Mouse (Mus musculus): ENCODE measurements around the gene Phactr1. TPM values are rescaled to one million over a fixed set of nuclear protein-coding genes. Genes with fewer than 3 reads are reported as not detected.

The Phactr1 gene
- polyA plus RNA-seq, 1 experiment from 2014 or later, result 17.1 TPM

DNA sequence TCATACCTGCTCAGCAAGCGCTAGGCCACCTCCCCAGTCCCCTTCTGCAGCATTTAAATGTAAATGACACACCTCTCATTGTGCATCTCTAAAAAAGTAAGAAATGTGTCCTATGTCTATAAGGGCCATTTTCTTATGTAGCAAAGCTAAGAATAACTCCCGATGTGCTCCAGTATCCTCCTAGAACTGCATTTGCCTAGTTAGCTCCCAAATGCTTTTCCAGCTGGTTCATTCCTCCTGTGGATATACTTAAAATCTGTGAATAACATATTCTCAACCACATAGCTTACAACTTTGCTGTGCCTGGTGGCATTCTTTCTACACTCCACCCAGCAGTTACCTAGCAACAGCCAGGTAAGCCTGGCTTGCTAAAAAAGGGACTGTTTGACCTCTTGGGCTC lies 349.8 kb downstream of the Phactr1 start:
- no peaks in the 10 kb centered on the region for H3K36me3 ChIP-seq
- 85% methylated on average over 2 of the region's 2 CpGs for WGBS
- no peaks in the 10 kb centered on the region for H3K9me3 ChIP-seq (replicated peaks)
- no peaks in the 10 kb centered on the region for H3K4me1 ChIP-seq
- H3K9ac ChIP-seq, result no peak overlapping the region
- no peaks in the 10 kb centered on the region for H3K27me3 ChIP-seq
- ATAC-seq (ENCODE audit: insufficient number of reproducible peaks, low FRiP score, low TSS enrichment, low read depth), result no peak
- H3K27ac ChIP-seq (replicated peaks), result no peak overlapping the region
- no peak overlapping the region for H3K4me3 ChIP-seq (replicated peaks)
- no peak overlapping the region for H3K4me2 ChIP-seq (replicated peaks)

DNA sequence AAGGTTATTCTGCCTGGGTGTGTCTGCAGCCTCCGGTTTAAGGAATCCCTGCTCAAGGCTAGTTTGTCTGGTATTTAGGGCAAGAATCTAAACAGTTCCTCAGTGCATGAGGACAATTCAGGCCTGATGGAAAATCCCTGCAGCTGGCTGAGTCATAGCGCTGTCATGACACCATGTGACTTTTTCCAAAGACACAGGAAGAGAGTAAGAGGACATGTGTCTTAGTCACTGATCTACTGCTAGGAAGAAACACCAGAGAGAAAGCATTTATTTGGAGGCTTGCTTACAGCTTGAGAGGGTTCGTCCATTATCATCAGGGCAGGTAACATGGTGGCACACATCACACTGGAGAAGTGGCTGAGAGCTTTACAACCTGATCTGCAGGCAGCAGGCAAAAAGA lies 352.0 kb downstream of the Phactr1 start:
- 85% methylated on average over 3 of the region's 3 CpGs for WGBS
- no peak for ATAC-seq (ENCODE audit: insufficient number of reproducible peaks, low FRiP score, low TSS enrichment, low read depth)
- no peak overlapping the region for H3K9ac ChIP-seq
- no peaks in the 10 kb centered on the region for H3K27me3 ChIP-seq
- no peak overlapping the region for H3K4me3 ChIP-seq (replicated peaks)
- H3K36me3 ChIP-seq, result no peaks in the 10 kb centered on the region
- no peaks in the 10 kb centered on the region for H3K9me3 ChIP-seq (replicated peaks)
- H3K4me1 ChIP-seq, result no peaks in the 10 kb centered on the region
- H3K4me2 ChIP-seq (replicated peaks), result no peak overlapping the region
- H3K27ac ChIP-seq (replicated peaks), result no peak overlapping the region

DNA sequence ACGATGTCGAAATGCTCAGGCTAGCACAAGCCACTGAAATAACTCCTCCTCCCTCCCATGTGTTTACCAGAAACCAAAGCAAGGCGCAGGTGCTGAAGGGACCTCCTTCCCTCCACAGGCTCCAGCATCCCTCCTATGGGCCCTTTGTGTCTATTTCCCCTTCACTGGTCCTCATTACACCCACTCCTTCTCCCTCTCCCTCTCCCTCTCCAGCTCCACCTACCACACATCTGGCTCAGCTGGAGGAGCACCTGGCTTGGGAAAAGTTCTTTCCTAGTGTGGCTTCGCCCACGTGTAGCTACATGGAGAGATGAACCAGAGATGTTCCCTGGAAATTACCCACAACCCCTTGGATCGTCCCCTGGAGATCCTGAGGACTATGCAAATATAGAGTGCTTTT lies 356.1 kb downstream of the Phactr1 start:
- ATAC-seq (ENCODE audit: insufficient number of reproducible peaks, low FRiP score, low TSS enrichment, low read depth), result peak; percentile 65; the same call in 1 of the 2 replicates
- no peaks in the 10 kb centered on the region for H3K9me3 ChIP-seq (replicated peaks)
- 58% methylated on average over 6 of the region's 6 CpGs for WGBS

DNA sequence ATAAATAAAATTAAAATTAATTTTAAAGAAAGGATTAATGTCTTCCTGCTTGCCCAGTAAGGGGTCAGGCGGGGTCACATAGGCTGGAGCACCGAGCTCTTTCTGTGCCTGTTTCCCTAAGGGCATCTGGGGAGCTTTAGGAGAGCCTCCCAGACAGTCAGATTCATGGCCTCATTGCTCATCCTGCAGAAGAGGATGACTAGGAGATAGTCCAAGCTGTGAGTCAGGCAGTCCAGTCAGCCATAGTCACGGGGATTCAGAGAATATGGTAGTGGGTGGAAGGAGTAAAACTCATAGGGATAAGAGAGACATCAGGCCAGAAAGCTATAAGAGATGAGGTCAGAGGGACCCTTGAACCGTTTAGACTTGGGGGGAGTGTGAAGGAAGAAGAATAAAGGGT lies 362.3 kb downstream of the Phactr1 start:
- H3K9ac ChIP-seq, result no peak overlapping the region
- H3K27me3 ChIP-seq, result no peaks in the 10 kb centered on the region
- no peak overlapping the region for H3K4me3 ChIP-seq (replicated peaks)
- no peak overlapping the region for H3K4me2 ChIP-seq (replicated peaks)
- 67% methylated on average over 4 of the region's 4 CpGs for WGBS
- no peaks in the 10 kb centered on the region for H3K36me3 ChIP-seq
- no peak for ATAC-seq (ENCODE audit: insufficient number of reproducible peaks, low FRiP score, low TSS enrichment, low read depth)
- H3K9me3 ChIP-seq (replicated peaks), result no peaks in the 10 kb centered on the region
- no peak overlapping the region for H3K27ac ChIP-seq (replicated peaks)
- H3K4me1 ChIP-seq, result no peaks in the 10 kb centered on the region

More for the DNA sequence above, 356.1 kb downstream of the Phactr1 start:
- H3K4me2 ChIP-seq (replicated peaks), result no peak overlapping the region
- H3K4me1 ChIP-seq, result no peaks in the 10 kb centered on the region
- no peaks in the 10 kb centered on the region for H3K27me3 ChIP-seq
- H3K4me3 ChIP-seq (replicated peaks), result no peak overlapping the region
- no peaks in the 10 kb centered on the region for H3K36me3 ChIP-seq
- H3K9ac ChIP-seq, result no peak overlapping the region
- H3K27ac ChIP-seq (replicated peaks), result no peak overlapping the region

DNA sequence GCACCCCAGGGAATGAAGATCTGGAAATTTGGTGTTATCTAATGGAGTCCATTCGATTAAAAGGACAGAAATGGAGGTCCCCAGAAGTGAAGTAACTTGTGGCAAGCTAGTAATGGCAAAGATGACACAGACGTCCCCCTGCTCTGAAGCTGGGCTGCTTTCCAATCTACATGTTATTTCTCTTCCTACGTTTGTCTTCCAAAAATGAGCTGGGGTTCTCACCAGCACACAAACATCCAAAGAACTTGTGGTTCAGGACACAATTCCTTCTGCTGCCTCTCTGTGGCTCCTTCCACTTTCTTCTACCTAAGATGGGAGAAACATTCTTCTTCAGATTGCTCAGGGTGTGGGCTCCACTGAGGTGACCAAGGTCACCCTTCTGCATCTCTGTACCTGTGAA lies 368.1 kb downstream of the Phactr1 start:
- Histone ChIP-seq H3K4me1 (no peaks in the 10 kb centered on the region), H3K27ac (replicated peaks) (no peak overlapping the region), H3K9ac (no peak overlapping the region), H3K4me2 (replicated peaks) (no peak overlapping the region), H3K36me3 (no peaks in the 10 kb centered on the region), H3K9me3 (replicated peaks) (no peaks in the 10 kb centered on the region), H3K27me3 (no peaks in the 10 kb centered on the region), H3K4me3 (replicated peaks) (no peak overlapping the region)
- no peak for ATAC-seq (ENCODE audit: insufficient number of reproducible peaks, low FRiP score, low TSS enrichment, low read depth)
- WGBS, result 61% methylated on average over 3 of the region's 3 CpGs

DNA sequence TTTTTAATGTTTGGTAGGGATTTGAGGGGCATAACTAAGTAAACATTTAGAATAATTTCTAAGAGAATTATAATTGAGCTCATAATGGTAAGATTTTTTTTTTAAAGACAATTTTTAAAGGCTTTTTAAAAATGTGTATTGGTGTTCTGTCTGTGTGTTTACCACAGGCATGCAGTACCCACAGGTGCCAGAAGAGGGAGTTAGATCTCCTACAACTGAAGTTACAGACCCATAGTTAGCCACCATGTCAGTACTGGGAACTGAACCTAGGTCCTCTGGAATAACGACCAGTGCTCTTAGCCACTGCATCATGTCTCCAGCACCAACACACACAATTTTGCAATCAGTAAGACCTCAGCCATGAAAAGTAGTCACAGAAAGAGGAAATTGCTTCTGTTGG lies 372.8 kb downstream of the Phactr1 start:
- Histone ChIP-seq H3K27ac (replicated peaks) (no peak overlapping the region), H3K4me3 (replicated peaks) (no peak overlapping the region), H3K27me3 (no peaks in the 10 kb centered on the region), H3K9ac (no peak overlapping the region), H3K9me3 (replicated peaks) (no peaks in the 10 kb centered on the region), H3K4me2 (replicated peaks) (no peak overlapping the region), H3K4me1 (no peaks in the 10 kb centered on the region), H3K36me3 (no peaks in the 10 kb centered on the region)
- ATAC-seq (ENCODE audit: insufficient number of reproducible peaks, low FRiP score, low TSS enrichment, low read depth), result no peak
- 90% methylated on average over 1 of the region's 1 CpGs for WGBS

DNA sequence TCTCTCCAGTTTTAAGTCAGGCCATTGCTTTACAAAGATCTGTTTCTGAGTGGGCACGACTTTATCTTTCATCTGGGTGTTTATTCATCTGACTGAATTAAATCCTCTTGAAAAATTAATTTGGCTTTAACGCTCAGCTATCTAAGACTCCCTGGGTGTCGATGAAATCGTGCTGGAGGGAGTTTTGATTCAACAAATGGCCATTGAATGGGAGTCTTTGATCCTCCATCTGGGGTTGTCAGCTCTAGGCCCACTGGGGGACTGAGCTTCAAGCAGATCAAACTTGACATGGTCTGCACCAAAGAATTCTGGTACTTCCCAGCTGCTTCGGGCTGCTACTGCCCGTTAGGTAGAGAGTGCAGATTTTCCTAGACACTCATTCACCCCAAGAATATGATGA lies 374.7 kb downstream of the Phactr1 start:
- no peak for ATAC-seq (ENCODE audit: insufficient number of reproducible peaks, low FRiP score, low TSS enrichment, low read depth)
- Histone ChIP-seq H3K9me3 (replicated peaks) (no peaks in the 10 kb centered on the region), H3K4me3 (replicated peaks) (no peak overlapping the region), H3K9ac (no peak overlapping the region), H3K27ac (replicated peaks) (no peak overlapping the region), H3K36me3 (no peaks in the 10 kb centered on the region), H3K27me3 (no peaks in the 10 kb centered on the region), H3K4me1 (no peaks in the 10 kb centered on the region), H3K4me2 (replicated peaks) (no peak overlapping the region)
- WGBS, result 50% methylated on average over 6 of the region's 6 CpGs

DNA sequence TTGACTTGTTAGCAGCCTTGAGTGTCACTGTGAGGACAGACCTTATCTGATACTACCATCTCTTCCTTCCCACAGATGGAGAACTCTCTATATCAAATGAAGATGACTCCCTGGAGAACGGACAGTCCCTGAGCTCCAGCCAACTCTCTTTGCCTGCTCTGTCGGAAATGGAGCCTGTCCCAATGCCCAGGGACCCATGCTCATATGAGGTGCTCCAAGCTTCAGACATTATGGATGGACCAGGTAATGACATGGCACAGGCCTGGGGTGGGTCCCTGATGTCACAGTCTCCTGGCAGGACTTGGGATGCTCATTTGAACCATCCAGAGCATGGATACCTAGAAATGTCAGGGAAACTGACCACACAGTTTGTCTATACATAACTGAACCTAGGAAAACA lies 376.7 kb downstream of the Phactr1 start:
- WGBS, result 91% methylated on average over 2 of the region's 2 CpGs
- no peak overlapping the region for H3K27ac ChIP-seq (replicated peaks)
- no peaks in the 10 kb centered on the region for H3K9me3 ChIP-seq (replicated peaks)
- H3K27me3 ChIP-seq, result no peaks in the 10 kb centered on the region
- no peaks in the 10 kb centered on the region for H3K4me1 ChIP-seq
- H3K36me3 ChIP-seq, result no peaks in the 10 kb centered on the region
- no peak overlapping the region for H3K9ac ChIP-seq
- no peak for ATAC-seq (ENCODE audit: insufficient number of reproducible peaks, low FRiP score, low TSS enrichment, low read depth)
- H3K4me2 ChIP-seq (replicated peaks), result no peak overlapping the region
- H3K4me3 ChIP-seq (replicated peaks), result no peak overlapping the region

DNA sequence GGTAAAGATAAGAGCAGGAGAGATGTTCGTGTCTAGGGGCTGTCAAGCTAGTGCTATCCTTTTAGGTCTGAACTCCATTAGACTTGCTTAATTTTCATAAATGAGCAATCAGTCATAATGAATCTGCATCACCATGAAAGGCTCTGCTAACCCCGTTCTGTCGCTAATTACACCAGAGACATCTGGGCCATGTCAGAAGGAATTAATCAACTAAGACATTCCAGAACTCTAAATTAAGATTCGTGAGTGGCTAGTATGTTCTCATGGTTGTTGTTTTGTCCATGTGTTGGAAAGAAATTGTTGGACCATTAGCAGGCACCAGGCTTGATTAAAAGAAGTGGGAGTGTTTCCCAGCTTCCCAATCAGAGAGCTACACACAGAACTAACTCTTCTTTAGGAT lies 382.9 kb downstream of the Phactr1 start:
- H3K4me1 ChIP-seq, result no peaks in the 10 kb centered on the region
- no peak for ATAC-seq (ENCODE audit: insufficient number of reproducible peaks, low FRiP score, low TSS enrichment, low read depth)
- H3K9me3 ChIP-seq (replicated peaks), result no peaks in the 10 kb centered on the region
- H3K4me2 ChIP-seq (replicated peaks), result no peak overlapping the region
- 0 out of 2 replicates have a peak overlapping the region, but pooled peaks have one; percentile 45 for H3K27ac ChIP-seq (replicated peaks)
- WGBS, result 39% methylated on average over 4 of the region's 4 CpGs
- H3K4me3 ChIP-seq (replicated peaks), result no peak overlapping the region
- no peak overlapping the region for H3K9ac ChIP-seq
- H3K36me3 ChIP-seq, result no peaks in the 10 kb centered on the region
- H3K27me3 ChIP-seq, result no peaks in the 10 kb centered on the region

DNA sequence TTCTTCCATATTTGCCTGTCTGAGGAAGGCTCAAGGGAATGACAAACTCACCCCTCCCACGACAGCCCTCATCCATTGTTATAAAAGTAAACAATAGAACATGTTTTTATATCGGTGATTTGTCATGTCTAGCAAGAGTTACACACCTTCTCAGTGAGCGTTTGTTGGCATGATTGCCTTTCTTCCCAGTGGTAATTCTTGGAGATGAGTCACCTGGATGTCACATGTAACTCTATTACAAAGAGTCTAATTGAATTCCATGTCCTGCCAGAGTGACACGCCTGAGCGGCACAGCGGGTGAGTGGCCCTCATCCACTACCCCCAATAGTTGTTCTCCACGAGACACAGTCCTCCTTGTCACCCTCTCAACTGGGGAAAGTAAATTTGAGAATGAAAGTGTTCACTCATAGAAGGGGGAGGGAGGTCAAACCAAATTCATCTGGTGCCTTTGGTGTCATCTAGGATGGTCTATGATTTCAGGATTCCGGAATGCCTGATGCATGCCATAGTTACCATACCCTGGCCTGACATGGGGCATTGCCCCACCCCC lies 388.4 kb downstream of the Phactr1 start:
- Histone ChIP-seq H3K36me3 (no peaks in the 10 kb centered on the region), H3K9ac (no peak overlapping the region), H3K27ac (replicated peaks) (no peak overlapping the region), H3K4me3 (replicated peaks) (no peak overlapping the region), H3K9me3 (replicated peaks) (no peaks in the 10 kb centered on the region), H3K4me1 (no peaks in the 10 kb centered on the region), H3K4me2 (replicated peaks) (no peak overlapping the region), H3K27me3 (no peaks in the 10 kb centered on the region)
- 79% methylated on average over 8 of the region's 8 CpGs for WGBS
- ATAC-seq (ENCODE audit: insufficient number of reproducible peaks, low FRiP score, low TSS enrichment, low read depth), result no peak

DNA sequence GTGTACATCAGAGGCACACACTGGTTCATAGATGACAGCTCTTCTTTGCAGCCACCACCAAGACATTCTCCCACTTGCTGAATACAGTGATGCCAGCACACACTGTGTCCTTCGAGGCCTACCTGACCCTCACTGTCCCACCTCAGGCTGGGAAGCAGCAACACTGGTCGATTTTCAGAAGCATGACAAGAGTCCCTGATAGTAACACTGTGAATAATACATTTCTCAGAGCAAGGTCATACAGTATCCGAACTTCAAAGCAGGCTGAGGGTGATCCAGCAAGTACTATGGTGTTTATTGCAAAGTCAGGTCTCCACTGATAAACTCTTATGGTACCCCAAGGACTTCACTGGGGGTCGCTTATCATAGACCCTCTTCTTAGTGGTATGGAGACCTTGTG lies 390.1 kb downstream of the Phactr1 start:
- WGBS, result 81% methylated on average over 4 of the region's 4 CpGs
- no peaks in the 10 kb centered on the region for H3K36me3 ChIP-seq
- H3K9me3 ChIP-seq (replicated peaks), result no peaks in the 10 kb centered on the region
- no peak overlapping the region for H3K4me3 ChIP-seq (replicated peaks)
- no peaks in the 10 kb centered on the region for H3K27me3 ChIP-seq
- H3K4me2 ChIP-seq (replicated peaks), result no peak overlapping the region
- H3K27ac ChIP-seq (replicated peaks), result no peak overlapping the region
- ATAC-seq (ENCODE audit: insufficient number of reproducible peaks, low FRiP score, low TSS enrichment, low read depth), result no peak
- H3K9ac ChIP-seq, result no peak overlapping the region
- no peaks in the 10 kb centered on the region for H3K4me1 ChIP-seq

DNA sequence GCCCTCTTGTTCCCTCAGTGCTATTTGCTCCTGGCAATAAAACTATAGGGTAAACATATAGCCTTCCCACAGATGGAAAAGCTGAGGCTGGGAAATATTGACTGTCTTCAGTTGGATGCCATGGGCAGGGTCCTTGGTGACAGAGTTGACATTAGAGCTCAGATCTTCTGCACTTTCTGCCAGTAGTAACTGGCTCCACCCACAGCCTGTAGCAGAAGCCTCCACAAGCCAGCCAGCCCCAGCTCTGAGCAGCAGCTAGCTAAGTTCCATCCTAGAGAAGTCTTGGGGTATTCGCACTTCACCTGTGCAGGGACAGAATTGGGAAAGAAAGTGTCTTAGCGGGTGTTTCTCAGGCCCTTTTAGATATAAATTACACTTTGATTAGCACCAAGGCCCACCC lies 390.5 kb downstream of the Phactr1 start:
- no peak overlapping the region for H3K9ac ChIP-seq
- H3K9me3 ChIP-seq (replicated peaks), result no peaks in the 10 kb centered on the region
- no peak overlapping the region for H3K4me3 ChIP-seq (replicated peaks)
- no peaks in the 10 kb centered on the region for H3K4me1 ChIP-seq
- H3K27me3 ChIP-seq, result no peaks in the 10 kb centered on the region
- no peak for ATAC-seq (ENCODE audit: insufficient number of reproducible peaks, low FRiP score, low TSS enrichment, low read depth)
- 92% methylated on average over 2 of the region's 2 CpGs for WGBS
- H3K27ac ChIP-seq (replicated peaks), result no peak overlapping the region
- H3K36me3 ChIP-seq, result no peaks in the 10 kb centered on the region
- no peak overlapping the region for H3K4me2 ChIP-seq (replicated peaks)
